Mouse (Mus musculus) yolk sac, embryonic 10.5 days (tissue): ENCODE results near the gene Ntrk2.

Experiments
- DNase-seq: peaks from one replicate; pipeline ENCODE4 v3.0.0-alpha.2; 2017; ENCODE audit warnings: low spot score

The Ntrk2 gene

DNA sequence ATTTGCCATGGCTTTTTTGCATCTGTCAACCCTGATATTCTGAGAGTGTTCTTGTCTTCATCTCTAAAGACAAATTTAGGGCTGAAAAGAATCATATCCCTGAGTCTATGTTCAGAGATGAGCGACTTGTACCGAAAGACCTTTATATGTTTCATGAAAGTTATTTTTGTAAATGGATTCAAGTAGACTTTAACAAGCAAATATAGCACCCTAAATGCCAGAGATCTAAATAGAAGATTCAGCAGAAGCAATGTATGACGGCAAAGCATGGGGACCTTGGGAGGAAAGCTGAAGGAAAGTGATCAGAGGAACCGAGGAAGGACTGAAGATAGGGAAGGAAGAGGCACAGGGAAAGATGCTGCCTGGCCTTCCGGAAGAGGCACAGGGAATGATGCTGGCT lies 303.7 kb downstream of the Ntrk2 start:
- DNase-seq = no peak

DNA sequence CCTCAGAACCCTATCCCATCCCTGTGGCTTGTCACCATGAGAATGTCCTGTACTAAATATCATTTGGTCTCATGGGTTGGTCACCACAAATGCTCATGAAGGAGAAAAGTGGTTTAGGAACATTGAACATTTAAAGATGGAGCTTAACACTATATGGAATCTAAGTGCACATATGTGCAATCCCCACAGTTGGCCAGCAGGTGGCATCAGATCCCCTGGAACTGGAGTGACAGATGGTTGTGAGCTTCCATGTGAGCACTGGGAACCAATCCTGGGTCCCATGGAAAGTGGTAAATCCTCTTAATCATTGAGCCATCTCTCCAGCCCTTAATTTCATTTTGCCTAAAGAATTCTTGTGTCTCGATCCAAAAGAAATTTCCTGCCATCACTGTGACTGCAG lies 308.3 kb downstream of the Ntrk2 start:
- DNase-seq = no peak

DNA sequence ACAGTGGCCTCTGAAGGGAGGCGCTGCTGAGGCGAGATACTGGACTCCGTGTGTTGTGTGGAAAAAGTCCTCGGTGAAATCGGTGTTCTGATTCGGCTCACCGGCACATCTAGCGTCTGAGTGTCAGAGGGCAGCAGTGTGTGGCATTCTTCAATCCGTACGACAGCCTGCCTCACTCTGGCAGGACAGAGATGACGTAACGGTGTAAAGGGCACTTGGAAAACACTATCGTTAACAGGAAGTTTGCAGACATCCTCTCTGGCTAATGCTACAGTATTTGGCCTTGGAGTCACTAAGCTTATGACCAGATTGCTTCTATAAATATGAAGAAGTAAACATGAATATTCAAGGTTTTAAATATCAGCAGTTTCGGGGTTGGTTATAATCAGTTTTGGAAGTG lies 309.2 kb downstream of the Ntrk2 start:
- no peak for DNase-seq

DNA sequence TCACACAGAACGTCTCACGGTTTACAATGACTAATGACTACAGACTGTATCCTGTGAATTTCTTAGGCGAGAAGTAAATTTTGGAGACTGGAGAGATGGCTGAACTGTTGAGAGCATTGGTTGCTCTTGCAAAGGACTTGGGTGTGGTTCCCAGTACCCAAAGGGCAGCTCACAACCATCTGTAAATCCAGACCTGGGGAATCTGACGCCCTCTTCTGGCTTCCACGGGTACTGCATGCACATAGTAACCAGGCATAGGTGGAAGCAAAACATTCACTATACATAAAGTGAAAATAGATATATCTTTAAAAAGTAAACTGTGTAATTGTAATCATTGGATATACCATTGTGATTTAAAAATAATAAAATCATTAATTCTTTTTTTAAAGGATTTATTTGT lies 310.9 kb downstream of the Ntrk2 start:
- DNase-seq = no peak

DNA sequence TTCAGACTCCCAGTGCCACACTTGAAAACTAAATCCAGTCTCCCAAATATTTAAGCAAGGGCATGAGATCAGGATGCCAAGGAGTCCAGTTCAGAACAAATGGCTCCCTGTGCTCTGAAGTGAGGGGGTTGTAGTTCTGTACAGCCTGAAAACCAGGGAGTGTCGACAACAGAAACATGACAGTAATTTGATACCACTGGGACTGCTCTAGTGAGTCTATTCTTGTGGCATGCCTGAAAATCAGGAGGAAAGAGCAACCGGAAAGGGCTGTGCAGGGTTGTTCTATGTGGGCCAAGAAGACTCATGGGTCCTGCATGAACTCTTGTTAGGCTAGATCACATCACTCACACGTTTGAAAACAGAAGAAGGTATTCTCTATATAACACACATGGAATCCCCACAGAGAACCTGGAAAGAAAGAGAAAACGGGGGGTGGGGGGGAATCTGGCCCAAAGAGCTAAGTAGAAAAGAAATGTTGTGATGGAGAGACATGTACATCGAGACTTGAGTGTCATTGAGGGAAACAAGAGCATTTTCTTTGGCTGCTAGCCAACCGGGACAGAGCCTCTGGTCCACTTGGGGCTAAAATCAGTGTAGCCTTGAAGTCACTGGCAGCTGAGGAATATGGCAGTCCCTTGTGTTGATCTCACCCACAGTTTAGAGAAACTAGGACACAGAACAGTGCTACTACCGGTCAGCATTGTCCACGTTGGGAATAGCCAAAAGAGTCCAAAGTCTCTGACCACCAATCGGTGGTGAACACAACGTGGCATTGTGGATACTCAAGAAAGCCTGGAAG lies 313.4 kb downstream of the Ntrk2 start:
- DNase-seq = no peak

DNA sequence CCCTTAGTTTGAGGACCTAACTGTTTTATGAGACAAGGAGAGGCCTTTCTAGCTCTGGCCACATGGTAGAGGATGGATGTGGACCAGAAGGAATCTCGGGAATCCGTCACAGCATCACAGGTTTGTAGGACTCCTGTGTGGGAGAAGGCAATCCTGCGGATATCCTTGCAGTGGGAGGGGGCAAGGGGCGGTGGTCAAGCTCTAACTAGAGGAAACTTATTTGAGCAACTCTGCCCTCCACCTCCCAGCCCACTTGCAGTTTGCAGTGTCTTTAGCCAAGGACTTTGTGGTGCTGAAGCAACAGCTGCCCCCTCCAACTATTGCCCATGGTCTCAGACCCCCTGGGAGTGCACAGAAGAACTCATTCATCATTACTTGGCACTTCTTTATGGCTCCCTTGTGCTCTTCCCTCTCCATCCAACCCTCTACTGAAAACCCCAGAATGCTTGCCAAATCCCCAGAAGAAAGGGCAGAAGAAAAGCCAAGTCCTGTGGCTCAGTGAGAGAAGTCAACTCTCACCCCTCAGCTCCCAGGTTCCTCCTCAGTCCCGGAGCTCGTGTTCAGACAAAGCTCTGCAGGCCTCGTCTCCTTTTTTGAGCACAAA lies 336.9 kb downstream of the Ntrk2 start:
- no peak for DNase-seq

DNA sequence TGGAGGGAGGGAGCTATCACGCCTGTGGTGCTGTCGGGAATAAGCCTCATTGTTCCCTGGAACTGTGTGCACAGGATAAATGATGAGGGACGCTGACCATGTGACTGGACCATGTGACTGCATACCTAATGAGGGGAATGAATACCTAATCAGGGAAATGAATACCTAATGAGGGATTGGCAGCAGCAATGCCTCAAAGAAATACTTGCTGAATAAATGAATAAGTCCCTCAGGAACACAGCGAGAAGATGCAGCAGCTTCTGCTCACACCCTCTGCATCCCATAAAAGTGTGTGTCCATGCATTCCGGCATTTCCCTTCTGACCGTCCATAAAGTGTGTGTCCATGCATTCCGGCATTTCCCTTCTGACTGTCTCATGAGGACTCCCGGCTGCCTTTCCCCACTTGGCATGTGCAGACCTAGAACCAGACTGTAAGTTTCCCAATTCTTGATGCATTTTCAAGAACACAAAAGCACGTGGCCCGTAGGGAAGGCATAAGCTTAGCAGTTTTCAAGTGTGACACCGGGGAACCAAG lies 338.0 kb downstream of the Ntrk2 start:
- no peak for DNase-seq

DNA sequence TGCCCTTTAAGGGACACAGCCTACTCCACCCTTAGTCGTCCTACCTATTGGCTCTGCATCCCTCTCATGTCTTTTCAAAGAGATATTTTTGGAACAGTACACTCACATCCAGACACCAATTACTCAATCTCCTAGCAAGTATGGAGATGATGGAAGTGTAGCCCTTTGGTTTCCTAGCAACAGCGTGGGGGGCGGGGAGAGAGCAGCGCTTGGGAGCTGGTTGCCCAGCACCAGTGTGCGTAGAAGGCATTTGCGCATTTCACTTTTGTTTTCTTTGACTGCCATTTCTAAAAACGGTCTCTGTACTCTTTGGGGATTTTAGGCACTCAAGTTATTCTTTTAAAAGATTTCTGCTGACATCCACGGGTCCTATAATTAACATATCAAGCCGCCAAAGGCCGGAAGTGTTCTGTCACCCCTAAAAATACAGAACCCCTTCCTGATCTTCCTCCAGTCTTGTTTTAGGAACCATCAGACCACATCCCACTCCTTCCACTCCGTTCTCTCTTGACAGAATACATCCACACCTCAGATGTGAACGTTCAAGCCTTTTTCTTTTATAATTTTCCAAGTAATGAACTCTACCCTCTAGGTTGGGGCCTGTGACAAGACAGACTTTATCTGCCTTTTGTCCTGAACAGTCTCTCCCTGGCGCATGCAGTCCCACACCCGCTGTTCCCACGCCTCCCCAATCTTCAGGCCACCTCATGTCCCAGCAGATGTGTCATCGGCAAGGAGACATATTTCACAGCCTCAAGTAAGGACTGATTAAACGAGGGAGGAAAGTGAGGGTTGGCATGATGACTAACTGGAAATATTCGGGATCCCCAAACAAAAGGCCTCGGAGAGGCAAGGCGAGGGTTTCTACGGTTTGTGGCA lies 339.5 kb downstream of the Ntrk2 start:
- DNase-seq = no peak

DNA sequence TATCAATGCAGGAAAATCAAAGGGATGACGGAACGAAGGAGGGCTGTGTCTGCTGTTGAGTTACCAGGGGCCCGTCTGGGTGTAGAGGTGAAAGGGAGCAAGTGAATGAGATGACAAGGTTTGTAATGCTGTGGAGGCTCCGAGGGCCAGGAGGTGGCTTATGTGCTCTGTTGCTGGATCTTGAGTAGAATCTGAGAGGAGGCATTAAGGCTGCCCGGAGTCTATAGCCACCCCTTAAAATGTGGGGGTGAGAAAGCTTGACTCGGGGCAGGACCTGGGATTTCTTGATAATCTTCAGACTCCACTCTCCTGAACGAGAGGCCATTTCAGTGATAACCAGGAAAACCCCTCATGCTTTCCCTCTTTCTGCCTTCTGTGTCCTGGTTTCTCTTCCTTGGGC lies 340.2 kb downstream of the Ntrk2 start:
- DNase-seq = no peak

DNA sequence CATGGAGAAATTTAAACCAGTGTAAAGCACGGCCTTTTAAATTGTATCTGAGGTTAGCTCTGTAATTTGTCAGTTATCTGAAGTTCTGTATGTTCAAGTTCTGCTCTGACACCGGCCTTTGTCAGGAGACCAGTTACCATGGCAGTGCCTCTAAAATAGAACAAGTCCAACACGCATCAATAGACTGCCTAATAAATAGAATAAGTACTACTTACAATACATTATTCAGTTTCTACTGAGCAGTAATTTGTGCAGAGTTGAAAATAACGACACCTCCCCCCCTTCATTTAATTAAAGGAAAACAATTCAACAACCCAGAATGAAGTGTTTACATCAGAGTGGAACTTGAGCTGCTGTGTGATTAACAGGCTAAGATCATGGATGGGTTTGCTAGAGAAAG lies 341.6 kb downstream of the Ntrk2 start:
- DNase-seq = no peak

DNA sequence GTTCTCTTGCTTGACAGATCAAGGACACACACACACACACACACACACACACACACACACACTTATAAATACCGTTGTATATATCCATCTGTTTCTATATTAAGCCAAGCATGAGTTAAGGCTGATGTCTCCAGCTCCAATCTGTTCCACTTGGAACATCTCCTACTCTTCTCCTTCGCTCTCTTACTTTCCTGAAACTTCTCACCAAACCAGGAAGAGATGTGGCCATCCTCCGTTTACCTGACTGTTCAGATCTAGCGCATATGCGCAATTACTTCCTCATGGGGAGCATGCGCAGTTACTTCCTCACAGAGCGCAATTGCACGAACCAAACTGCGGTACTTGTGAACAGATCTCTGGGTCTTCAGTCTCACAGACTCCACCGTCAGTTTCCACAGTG lies 342.4 kb downstream of the Ntrk2 start:
- no peak for DNase-seq

DNA sequence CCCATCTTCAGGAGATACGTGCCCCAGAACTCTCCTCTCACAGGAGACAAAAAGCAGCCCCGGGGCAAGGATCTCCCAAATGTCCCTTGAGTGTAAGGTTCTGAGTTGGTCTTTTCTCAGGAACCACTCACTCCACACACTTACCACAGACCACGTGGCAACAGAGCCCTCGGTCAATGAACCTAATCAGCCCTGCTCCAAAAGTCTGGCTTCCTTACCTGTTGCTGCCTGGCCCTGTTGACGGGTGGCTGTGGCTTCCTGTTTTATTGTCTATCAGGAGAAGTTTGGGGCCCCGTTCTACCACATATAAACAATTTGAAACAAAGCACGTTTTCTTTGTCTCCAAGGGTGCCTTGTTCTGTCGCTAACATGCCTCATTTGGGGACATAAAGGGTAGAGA lies 357.6 kb downstream of the Ntrk2 start:
- no peak for DNase-seq

DNA sequence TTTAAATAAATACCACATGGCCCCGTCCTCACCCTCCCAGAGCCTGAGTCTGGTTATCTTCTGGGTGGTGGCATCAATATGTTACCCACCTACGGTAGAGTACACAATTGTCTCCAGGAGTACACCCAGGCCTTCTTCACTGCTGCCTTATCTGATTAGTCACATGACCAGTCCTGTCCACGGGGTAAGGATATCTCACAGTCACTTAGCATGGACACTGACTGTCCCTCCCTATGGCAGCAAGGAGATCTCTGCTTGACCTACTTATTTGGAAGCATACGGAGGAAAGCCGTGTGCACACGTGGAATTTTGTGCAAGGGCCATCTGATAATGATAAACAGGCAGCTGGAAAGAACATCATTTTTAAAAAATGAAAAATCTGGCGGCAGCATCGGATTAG lies 367.5 kb downstream of the Ntrk2 start:
- DNase-seq = no peak

DNA sequence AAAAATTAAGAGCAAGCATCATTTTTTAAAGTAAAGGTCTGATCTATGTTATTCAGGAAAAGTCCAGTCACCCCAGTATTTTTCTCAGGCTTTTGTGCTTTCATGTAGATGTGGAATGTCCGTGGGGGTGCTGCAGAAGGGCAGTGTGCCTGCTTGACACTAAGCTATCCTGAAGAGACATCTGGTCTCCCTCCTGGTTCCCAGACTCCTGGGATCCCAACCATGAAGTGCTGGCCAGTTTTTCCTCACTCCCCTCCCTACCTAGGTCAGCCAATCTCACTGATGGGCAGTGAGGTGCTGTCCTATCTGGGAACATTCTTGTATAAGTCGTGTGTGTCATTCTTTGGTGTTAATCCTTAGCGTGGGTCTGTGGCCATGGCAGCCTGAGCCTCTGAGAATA lies 369.7 kb downstream of the Ntrk2 start:
- no peak for DNase-seq

DNA sequence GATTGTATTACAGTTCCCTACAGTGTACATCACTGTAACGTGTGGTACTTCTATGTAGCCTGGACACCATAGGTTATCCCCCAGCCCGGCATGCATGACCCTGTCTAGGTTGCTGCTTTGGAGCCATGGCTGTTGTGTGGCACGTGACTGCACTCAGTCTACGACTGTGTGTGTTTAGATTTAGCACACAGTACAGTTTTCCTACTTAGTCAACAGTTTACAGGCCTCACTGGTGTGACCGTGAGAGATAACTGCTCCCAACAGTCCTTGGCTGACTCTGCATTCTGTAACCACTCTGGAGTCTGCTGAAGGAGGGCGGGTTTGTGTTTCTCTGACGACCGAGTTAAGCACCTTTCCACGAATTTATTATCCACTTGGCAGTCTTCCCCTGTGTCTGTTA lies 370.1 kb downstream of the Ntrk2 start:
- DNase-seq = no peak

DNA sequence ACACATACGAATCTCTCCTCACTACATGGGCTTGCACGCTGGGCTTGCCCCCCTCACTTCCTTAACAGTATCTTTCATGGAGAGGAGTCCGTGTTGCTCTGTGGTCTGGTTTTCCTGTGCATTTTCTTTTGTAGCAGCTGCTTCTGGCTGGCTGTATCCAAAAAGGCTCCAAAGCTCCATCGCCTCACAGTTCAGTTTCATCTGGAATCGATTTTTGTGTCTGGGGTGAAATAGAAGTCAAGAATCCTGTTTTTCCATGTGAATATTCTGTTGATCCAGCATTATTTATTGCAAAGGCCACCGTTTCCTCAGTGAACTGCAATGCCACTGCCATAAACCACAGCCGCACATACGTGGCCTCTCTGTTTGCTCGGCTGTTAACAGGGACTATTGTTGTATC lies 370.6 kb downstream of the Ntrk2 start:
- no peak for DNase-seq

DNA sequence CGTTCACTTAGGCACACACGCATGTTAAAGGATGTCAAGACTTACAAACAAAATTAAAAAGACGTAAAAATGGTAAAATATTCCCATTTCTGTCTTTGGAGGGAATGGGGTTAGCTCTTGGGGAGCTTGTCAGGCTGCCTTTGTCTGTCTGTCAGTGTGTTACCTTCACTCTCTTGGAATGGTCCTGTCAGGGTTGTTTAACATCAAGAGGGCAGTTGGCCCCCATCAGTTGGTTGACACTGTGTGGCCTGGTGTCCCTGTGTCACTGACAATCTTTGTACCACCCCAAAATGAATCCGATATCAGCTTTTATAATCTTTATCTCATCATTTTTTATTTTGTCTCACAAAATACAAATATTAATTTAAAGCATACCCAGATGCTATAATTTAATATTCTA lies 373.6 kb downstream of the Ntrk2 start:
- DNase-seq = no peak

DNA sequence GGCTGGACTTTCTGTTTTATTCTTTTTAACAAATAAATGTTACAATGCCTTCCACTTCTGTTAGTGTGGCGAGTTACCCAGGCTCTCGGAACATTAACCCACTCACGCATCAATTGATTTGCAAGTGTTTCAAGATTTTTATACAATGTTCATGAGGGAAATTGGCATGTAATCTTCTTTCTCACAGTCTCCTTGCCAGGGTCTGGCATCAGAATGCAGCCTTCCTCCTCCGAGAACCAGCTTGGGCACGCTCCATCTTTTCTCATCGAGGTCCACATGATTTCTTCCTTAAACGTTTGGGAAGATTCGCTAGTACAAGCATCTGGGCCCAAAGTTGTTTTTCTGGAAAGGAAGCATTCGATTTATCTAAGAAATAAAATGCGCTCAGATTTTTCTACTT lies 374.4 kb downstream of the Ntrk2 start:
- no peak for DNase-seq

DNA sequence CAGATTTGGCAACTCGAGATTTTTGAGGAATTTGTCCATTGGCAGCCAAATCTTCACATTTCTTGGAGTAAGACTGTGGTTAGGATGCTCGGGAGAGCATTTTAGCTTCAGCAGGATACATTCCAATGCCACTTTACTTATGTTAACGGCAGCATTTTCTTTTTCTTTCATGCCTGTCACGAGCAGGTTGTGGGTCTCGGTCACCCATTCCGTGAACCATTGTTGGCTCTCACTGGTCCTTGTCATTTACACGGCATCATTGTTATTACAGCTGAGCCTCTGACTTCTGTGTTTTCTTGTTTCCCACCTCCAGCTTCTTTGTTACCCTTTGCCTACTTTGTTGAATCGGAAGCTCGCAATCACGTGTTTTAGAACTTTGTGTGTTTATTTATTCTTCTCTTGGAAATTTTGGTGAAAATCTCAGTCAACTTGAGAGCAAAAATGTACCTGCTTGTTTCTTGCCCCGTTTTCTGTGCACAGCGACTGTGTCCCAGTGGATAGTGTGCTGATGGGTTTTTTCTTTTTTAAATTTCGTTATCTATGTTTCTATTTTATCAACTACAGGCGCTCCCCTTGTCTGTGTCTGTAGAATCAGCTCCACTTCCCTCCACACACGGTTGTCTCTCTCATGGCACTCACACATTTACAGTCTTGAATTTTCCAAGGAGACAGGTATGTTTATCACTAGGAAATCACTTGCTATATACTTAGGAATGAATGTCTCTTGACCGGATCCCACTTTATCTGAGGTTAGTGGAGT lies 375.0 kb downstream of the Ntrk2 start:
- DNase-seq = no peak

DNA sequence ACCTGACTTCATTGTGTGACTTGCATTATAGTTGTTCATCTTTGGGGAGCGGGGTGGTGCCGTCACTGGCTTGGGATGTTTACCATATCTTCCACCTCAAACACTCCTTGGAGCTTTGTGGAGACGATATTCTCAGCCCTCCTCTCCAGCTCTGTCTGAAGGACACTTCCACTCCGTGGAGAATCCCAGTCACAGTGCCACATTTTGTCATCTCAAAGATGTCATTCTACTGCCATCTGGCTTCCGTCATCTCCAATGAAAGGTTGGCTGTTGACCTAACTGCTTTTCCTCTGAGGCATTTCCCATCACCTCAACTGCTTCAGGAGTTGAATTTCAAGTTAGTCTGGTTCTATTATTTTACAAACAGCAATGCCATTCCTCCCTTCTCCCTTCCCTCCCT lies 376.3 kb downstream of the Ntrk2 start:
- DNase-seq = no peak
